Mouse (Mus musculus) Patski (cell line): ENCODE data around the gene Rnft2. TPM values are rescaled to one million over a fixed set of nuclear protein-coding genes. Genes with fewer than 3 reads are reported as not detected.

Source experiments
- ATAC-seq: fragments of 100-300 bp; one replicate; pipeline ENCODE4 v1.8.0; 2021
- CTCF ChIA-PET: fragments of 350-600 bp; sonication (Branson Sonifier 250); formaldehyde crosslinking; loops from one replicate; lab custom pipeline; 2022; ENCODE audit warnings: inconsistent platforms; lab: Charles Lee
- POLR2A ChIA-PET: fragments of 350-600 bp; sonication (Branson Sonifier 250); formaldehyde crosslinking; loops from one replicate; lab custom pipeline; 2022; ENCODE audit warnings: antibody characterized with exemption, inconsistent platforms; lab: Charles Lee
- DNase-seq: peaks from one replicate; pipeline ENCODE4 v3.0.0-alpha.2; 2011; ENCODE audit warnings: low read depth, low spot score
- H3K27me3 ChIP-seq: fragments of 371-371 bp; one replicate; pipeline ENCODE4 v1.5.1; 2021
- CTCF ChIP-seq: fragments of 100-300 bp; IDR thresholded peaks from one replicate; pipeline ENCODE4 v1.5.1; 2021
- in situ Hi-C: fragments of 300-500 bp; cut with MboI; formaldehyde crosslinking; loops from 3 replicates; pipeline ENCODE4 v1.11.1; 2018; ENCODE audit warnings: low pct_unique_long_range_greater_than_20kb, mixed read lengths
- polyA plus RNA-seq: library from polyadenylated mRNA; unstranded; gene quantifications from one replicate; pipeline ENCODE4 v1.2.3, GENCODE M21; 2021

Rnft2 gene
- polyA plus RNA-seq, 1 experiment from 2014 or later = 5.5 TPM

GRCm38 (mm10) chr5:118160691-118161090, 84.2 kb downstream of the Rnft2 start:
- in situ Hi-C loops = no loop called here
- no peak for DNase-seq
- peak; percentile 19 for ATAC-seq
- CTCF ChIA-PET = no interaction called here
- POLR2A ChIA-PET = interaction anchor here (0.6 kb wide), 1 partner anchor 991 kb away, joined by 3 read pairs; no protein-coding TSS in a partner anchor
- H3K27me3 ChIP-seq = peaks cover 9% of the 10 kb centered on the region
- TF ChIP-seq CTCF = no peak

GRCm38 (mm10) chr5:118156976-118157375, 87.9 kb downstream of the Rnft2 start:
- CTCF ChIA-PET = no interaction called here
- in situ Hi-C loops = no loop called here
- TF ChIP-seq CTCF = no peak
- DNase-seq (no peak), ATAC-seq (no peak)
- H3K27me3 ChIP-seq = peaks cover 5% of the 10 kb centered on the region
- POLR2A ChIA-PET = interaction anchor here (0.6 kb wide), 1 partner anchor 40 kb away, joined by 3 read pairs; no protein-coding TSS in a partner anchor

GRCm38 (mm10) chr5:118155565-118155947, 89.4 kb downstream of the Rnft2 start:
- in situ Hi-C loops = no loop called here
- ChIA-PET CTCF (no interaction called here), POLR2A (no interaction called here)
- TF ChIP-seq CTCF = no peak
- H3K27me3 ChIP-seq = no peaks in the 10 kb centered on the region
- no peak for DNase-seq
- no peak for ATAC-seq

- ATAC-seq = peak; percentile 75
- ChIA-PET POLR2A (no interaction called here), CTCF (interaction anchor here (1.2 kb wide), 1 partner anchor 13 kb away, joined by 3 read pairs; no protein-coding TSS in a partner anchor)
- peak; percentile 49 for DNase-seq
- no peaks in the 10 kb centered on the region for H3K27me3 ChIP-seq
- no peak for TF ChIP-seq CTCF
- in situ Hi-C loops = no loop called here
Observed at GRCm38 (mm10) chr5:118154839-118155564, 89.9 kb downstream of the Rnft2 start, which contains the start of gene Fbxw8. Gene Fbxw8 (minus strand): TSS chr5:118155464.

GRCm38 (mm10) chr5:118149711-118150110, 95.2 kb downstream of the Rnft2 start:
- in situ Hi-C loops = no loop called here
- CTCF ChIA-PET = interaction anchor here (1.1 kb wide), 1 partner anchor 9 kb away, joined by 3 read pairs; no protein-coding TSS in a partner anchor
- POLR2A ChIA-PET = interaction anchor here (0.6 kb wide), 1 partner anchor 649 kb away, joined by 4 read pairs; no protein-coding TSS in a partner anchor
- ATAC-seq = no peak
- TF ChIP-seq CTCF = no peak
- no peaks in the 10 kb centered on the region for H3K27me3 ChIP-seq
- no peak for DNase-seq

GRCm38 (mm10) chr5:118147264-118147663, 97.7 kb downstream of the Rnft2 start:
- TF ChIP-seq CTCF = no peak
- no peak for ATAC-seq

GRCm38 (mm10) chr5:118145999-118146679, 98.8 kb downstream of the Rnft2 start:
- DNase-seq (no peak), ATAC-seq (no peak)
- in situ Hi-C loops = no loop called here
- TF ChIP-seq CTCF = no peak
- POLR2A ChIA-PET = no interaction called here
- CTCF ChIA-PET = interaction anchor here (0.9 to 1.2 kb wide), 2 partner anchors 15 to 19 kb away, joined by 3 read pairs; no protein-coding TSS in a partner anchor
- H3K27me3 ChIP-seq = no peaks in the 10 kb centered on the region

More at GRCm38 (mm10) chr5:118147264-118147663, 97.7 kb downstream of the Rnft2 start:
- H3K27me3 ChIP-seq = no peaks in the 10 kb centered on the region
- POLR2A ChIA-PET = no interaction called here
- CTCF ChIA-PET = interaction anchor here (0.9 to 1.2 kb wide), 2 partner anchors 16 to 18 kb away, joined by 3 read pairs; no protein-coding TSS in a partner anchor
- in situ Hi-C loops = no loop called here
- no peak for DNase-seq

- no peaks in the 10 kb centered on the region for H3K27me3 ChIP-seq
- in situ Hi-C loops = no loop called here
- POLR2A ChIA-PET = no interaction called here
- no peak for ATAC-seq
- no peak for DNase-seq
- CTCF ChIA-PET = interaction anchor here (1.9 kb wide), 1 partner anchor 12 kb away, joined by 7 read pairs; no protein-coding TSS in a partner anchor
- no peak for TF ChIP-seq CTCF
Observed at GRCm38 (mm10) chr5:118145458-118145857, 99.5 kb downstream of the Rnft2 start.

- POLR2A ChIA-PET = no interaction called here
- no peak for TF ChIP-seq CTCF
Observed at GRCm38 (mm10) chr5:118144770-118145169, 100.1 kb downstream of the Rnft2 start.

GRCm38 (mm10) chr5:118144327-118144726, 100.6 kb downstream of the Rnft2 start:
- ChIA-PET POLR2A (no interaction called here), CTCF (interaction anchor here (1.9 kb wide), 1 partner anchor 11 kb away, joined by 7 read pairs; no protein-coding TSS in a partner anchor)
- DNase-seq (no peak), ATAC-seq (no peak)
- in situ Hi-C loops = no loop called here
- H3K27me3 ChIP-seq = no peaks in the 10 kb centered on the region
- no peak for TF ChIP-seq CTCF

More at GRCm38 (mm10) chr5:118144770-118145169, 100.1 kb downstream of the Rnft2 start:
- in situ Hi-C loops = no loop called here
- no peaks in the 10 kb centered on the region for H3K27me3 ChIP-seq
- no peak for DNase-seq
- no peak for ATAC-seq
- CTCF ChIA-PET = interaction anchor here (1.9 kb wide), 1 partner anchor 12 kb away, joined by 7 read pairs; no protein-coding TSS in a partner anchor
